ENCODE assay signal across 26 mouse cellular contexts in genomic region chr13:77396374-77396773, GRCm38 (mm10).
A peak's percentile ranks its signal among the peaks of the same experiment; 100 is the strongest.
DNase-seq lines count a peak whose midpoint lies in the region; ATAC-seq and TF ChIP-seq lines count a peak whose summit lies in the region.
"Had no signal": no experiment of that assay in that cellular context is flagged by ENCODE, and none has a peak within 500 bp of the region (broad histone marks: within the 10 kb centered on the region; RNA-seq: fewer than 3 reads in every experiment).

No protein-coding gene starts in this region.

- peak overlapping the region; percentile 6; the same call in 1 of the 2 replicates for H3K27ac ChIP-seq in left cerebral cortex, adult 2 months
- peak overlapping the region; percentile 78 for H3K27ac ChIP-seq in forebrain, embryonic 14.5 days (ENCODE audit: low read depth, low read length)
- no peak overlapping the region for H3K27ac ChIP-seq in hindbrain, embryonic 16.5 days (ENCODE audit: low read depth, low read length)
- peak overlapping the region; percentile 70; the same call in 1 of the 2 replicates for H3K27ac ChIP-seq in midbrain, embryonic 16.5 days (ENCODE audit: low read length)
- H3K27ac ChIP-seq: heart, embryonic 13.5 days; kidney, embryonic 15.5 days; limb, embryonic 12.5 days had no signal

- H3K9me3 ChIP-seq in forebrain, embryonic 14.5 days (replicated peaks; ENCODE audit: control insufficient read depth, low read length) = no peaks in the 10 kb centered on the region
- no peaks in the 10 kb centered on the region for H3K9me3 ChIP-seq in hindbrain, embryonic 16.5 days (ENCODE audit: control insufficient read depth, low read length)
- no peaks in the 10 kb centered on the region for H3K9me3 ChIP-seq in midbrain, embryonic 16.5 days (replicated peaks; ENCODE audit: control insufficient read depth, low read length, poor library complexity, severe bottlenecking)
- H3K9me3 ChIP-seq: G1E; heart, embryonic 13.5 days; kidney, embryonic 15.5 days; limb, embryonic 12.5 days had no signal

- H3K9ac ChIP-seq in forebrain, embryonic 14.5 days (ENCODE audit: low read length) = no peak overlapping the region
- no peak overlapping the region for H3K9ac ChIP-seq in hindbrain, embryonic 16.5 days (ENCODE audit: low read depth, low read length)
- H3K9ac ChIP-seq in midbrain, embryonic 16.5 days (ENCODE audit: low read depth, low read length) = no peak overlapping the region
- H3K9ac ChIP-seq: heart, embryonic 13.5 days; kidney, embryonic 15.5 days; limb, embryonic 12.5 days; liver, postnatal 0 days had no signal

- peak; percentile 35 for ATAC-seq in forebrain, embryonic 14.5 days
- peak; percentile 53 for ATAC-seq in hindbrain, embryonic 16.5 days
- ATAC-seq in midbrain, embryonic 16.5 days = peak; percentile 85
- ATAC-seq: liver, postnatal 0 days; Patski had no signal

- peaks cover 8% of the 10 kb centered on the region; the same call in 1 of the 2 replicates for H3K4me1 ChIP-seq in forebrain, embryonic 14.5 days (ENCODE audit: control insufficient read depth, insufficient read depth, low read length)
- peaks cover 3% of the 10 kb centered on the region for H3K4me1 ChIP-seq in hindbrain, embryonic 16.5 days (ENCODE audit: control insufficient read depth, insufficient read depth, low read depth, low read length)
- H3K4me1 ChIP-seq in midbrain, embryonic 16.5 days (ENCODE audit: control insufficient read depth, insufficient read depth, low read length) = peaks cover 14% of the 10 kb centered on the region
- H3K4me1 ChIP-seq: heart, embryonic 13.5 days; kidney, embryonic 15.5 days; limb, embryonic 12.5 days had no signal

- H3K27me3 ChIP-seq in forebrain, embryonic 14.5 days (replicated peaks; ENCODE audit: control insufficient read depth, insufficient read depth, low read length) = no peaks in the 10 kb centered on the region
- no peaks in the 10 kb centered on the region for H3K27me3 ChIP-seq in hindbrain, embryonic 16.5 days (replicated peaks; ENCODE audit: control insufficient read depth, insufficient read depth, low read length)
- H3K27me3 ChIP-seq in midbrain, embryonic 16.5 days (ENCODE audit: control insufficient read depth, insufficient read depth, low read depth, low read length) = no peaks in the 10 kb centered on the region
- H3K27me3 ChIP-seq: CH12.LX; heart, embryonic 13.5 days; kidney, embryonic 15.5 days; limb, embryonic 12.5 days; Patski had no signal

- WGBS in forebrain, embryonic 14.5 days = 46% methylated on average over 2 of the region's 2 CpGs
- WGBS in hindbrain, embryonic 16.5 days = 52% methylated on average over 2 of the region's 2 CpGs
- 21% methylated on average over 2 of the region's 2 CpGs for WGBS in midbrain, embryonic 16.5 days

- H3K36me3 ChIP-seq in forebrain, embryonic 14.5 days (ENCODE audit: control insufficient read depth, insufficient read depth, low read length) = no peaks in the 10 kb centered on the region
- no peaks in the 10 kb centered on the region for H3K36me3 ChIP-seq in hindbrain, embryonic 16.5 days (ENCODE audit: control insufficient read depth, insufficient read depth, low read length)
- no peaks in the 10 kb centered on the region for H3K36me3 ChIP-seq in midbrain, embryonic 16.5 days (ENCODE audit: control insufficient read depth, insufficient read depth, low read length)
- H3K36me3 ChIP-seq: G1E; heart, embryonic 13.5 days; kidney, embryonic 15.5 days; limb, embryonic 12.5 days had no signal

- intact Hi-C loops in left cerebral cortex, adult 2 months (cut with DNase I) = no loop called here
- intact Hi-C loops in left cerebral cortex, postnatal 10 days (cut with DNase I) = loop anchor here (10.0 kb wide), 1 partner anchor 768 kb away; no protein-coding TSS in a partner anchor

- no peak for TF ChIP-seq CTCF in left cerebral cortex, adult 2 months (IDR thresholded peaks at IDR 0.05)

- no peak overlapping the region for H3K4me3 ChIP-seq in left cerebral cortex, adult 2 months
- H3K4me3 ChIP-seq in forebrain, embryonic 14.5 days (ENCODE audit: low read depth, low read length) = no peak overlapping the region
- no peak overlapping the region for H3K4me3 ChIP-seq in hindbrain, embryonic 16.5 days (ENCODE audit: low read length)
- no peak overlapping the region for H3K4me3 ChIP-seq in midbrain, embryonic 16.5 days (ENCODE audit: low read depth, low read length)
- H3K4me3 ChIP-seq: heart, embryonic 13.5 days; kidney, embryonic 15.5 days; limb, embryonic 12.5 days had no signal

- no peak for DNase-seq in left cerebral cortex, adult 2 months (ENCODE audit: extremely low spot score in 1 of 2, low spot score in 2 of 2)
- no peak for DNase-seq in left cerebral cortex, postnatal 10 days (ENCODE audit: extremely low spot score in 1 of 2, low spot score in 2 of 2)
- peak; percentile 29 for DNase-seq in forebrain, embryonic 14.5 days (ENCODE audit: low spot score)
- no peak for DNase-seq in lung, adult 18-20 months
- no peak for DNase-seq in adrenal gland, postnatal 14 days
- DNase-seq in left cerebral cortex, adult 11 months (ENCODE audit: low spot score) = no peak
- DNase-seq: adrenal gland, adult 2 months; B cell, adult 2 months; cerebellum, adult 8-10 months; gastrocnemius, postnatal 10 days; heart, adult 18-20 months; heart, postnatal 14 days; kidney, adult 11 months; kidney, postnatal 4 days; liver, postnatal 0 days; lung, postnatal 10 days; right cerebral cortex, postnatal 14 days had no signal

- no peak overlapping the region for H3K4me2 ChIP-seq in forebrain, embryonic 14.5 days (ENCODE audit: low read length)
- H3K4me2 ChIP-seq in hindbrain, embryonic 16.5 days (ENCODE audit: low read length) = no peak overlapping the region
- H3K4me2 ChIP-seq in midbrain, embryonic 16.5 days (ENCODE audit: low read length) = no peak overlapping the region
- H3K4me2 ChIP-seq: heart, embryonic 13.5 days; kidney, embryonic 15.5 days; limb, embryonic 12.5 days; liver, embryonic 11.5 days had no signal

Comparison
In these comparisons a context has a peak if more than half of its experiments do, and no peak if none do; other contexts are left out.
1. ATAC-seq: peak in every context shown above with its lines; median percentile 85 in midbrain, embryonic 16.5 days; 53 in hindbrain, embryonic 16.5 days; 35 in forebrain, embryonic 14.5 days.